Mouse (Mus musculus) left cerebral cortex, adult 18-20 months (tissue): ENCODE measurements around the gene Mvb12b. TPM values are rescaled to one million over a fixed set of nuclear protein-coding genes. Genes with fewer than 3 reads are reported as not detected.

Experiments used
- DNase-seq, 2 experiments: peaks; one replicate each; pipeline ENCODE4 v3.0.0; 2021 to 2022; ENCODE audit warnings: low spot score in 2 of 2, mixed read lengths in 1 of 2
- total RNA-seq, 2 experiments: library from RNA; stranded (reverse); gene quantifications; 2 replicates each; pipeline ENCODE4 v1.2.3; 2021

The Mvb12b gene
- total RNA-seq, 2 experiments from 2014 or later: 72.1 to 75.2 TPM

DNA sequence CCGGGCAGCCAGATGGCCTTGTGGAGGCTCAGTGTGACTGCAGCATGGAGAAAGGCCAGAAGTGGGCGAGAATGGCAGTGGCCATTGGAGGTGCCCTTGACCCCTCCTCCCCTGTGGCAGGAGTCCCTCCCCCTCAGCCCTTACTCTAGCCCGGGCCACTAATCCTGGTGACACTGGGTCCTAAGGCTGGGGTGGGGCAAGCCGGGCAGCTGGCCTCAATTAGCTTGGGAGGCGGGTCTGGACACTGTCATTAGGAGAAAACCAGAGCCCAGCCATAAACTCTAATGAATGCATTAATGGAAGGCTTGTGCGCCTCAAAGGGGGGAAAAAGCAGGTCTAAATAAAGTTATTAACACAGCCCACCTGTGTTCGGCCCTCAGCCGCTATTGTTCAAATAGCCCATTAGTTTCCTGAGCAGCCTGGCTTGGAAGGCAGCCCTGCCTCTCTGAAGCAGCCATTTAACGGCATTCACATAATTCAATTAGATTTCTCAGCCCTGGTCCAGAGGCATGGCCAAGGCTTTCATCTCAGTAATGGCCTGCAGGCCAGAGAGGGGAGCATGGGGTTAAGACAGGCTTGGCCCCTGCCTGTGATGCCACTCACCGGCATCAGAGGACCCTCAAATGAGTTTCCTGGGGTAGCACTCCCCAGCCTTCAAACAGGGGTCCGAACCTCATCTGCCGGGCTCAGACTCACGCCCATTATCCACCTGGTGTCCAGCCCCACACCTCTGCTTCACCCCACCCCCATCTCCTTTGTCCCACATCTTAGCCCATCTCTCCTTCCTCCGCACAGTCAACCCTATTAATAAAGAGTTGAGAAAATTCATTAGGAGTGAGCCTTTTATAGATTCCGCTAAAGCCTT lies 186.9 kb downstream of the Mvb12b start:
- no peak for DNase-seq

DNA sequence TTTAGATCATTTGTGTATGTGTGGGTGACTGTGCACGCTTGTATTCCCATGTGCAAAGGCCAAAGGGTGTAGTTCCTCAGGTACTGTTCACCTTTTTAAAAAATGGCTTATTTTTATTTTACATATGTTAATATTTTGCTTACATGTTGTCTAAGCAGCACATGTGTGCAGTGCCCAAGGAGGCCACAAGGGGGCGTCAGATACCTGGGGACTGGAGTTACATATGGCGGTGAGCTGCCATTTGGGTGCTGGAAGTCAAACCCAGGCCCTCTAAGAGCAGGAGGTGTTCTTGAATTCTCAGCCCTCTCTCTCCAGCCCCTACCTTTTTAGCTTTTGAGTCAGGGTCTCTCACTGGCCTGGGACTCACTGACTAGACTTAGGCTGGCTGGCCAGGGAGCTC lies 188.8 kb downstream of the Mvb12b start:
- no peak for DNase-seq

DNA sequence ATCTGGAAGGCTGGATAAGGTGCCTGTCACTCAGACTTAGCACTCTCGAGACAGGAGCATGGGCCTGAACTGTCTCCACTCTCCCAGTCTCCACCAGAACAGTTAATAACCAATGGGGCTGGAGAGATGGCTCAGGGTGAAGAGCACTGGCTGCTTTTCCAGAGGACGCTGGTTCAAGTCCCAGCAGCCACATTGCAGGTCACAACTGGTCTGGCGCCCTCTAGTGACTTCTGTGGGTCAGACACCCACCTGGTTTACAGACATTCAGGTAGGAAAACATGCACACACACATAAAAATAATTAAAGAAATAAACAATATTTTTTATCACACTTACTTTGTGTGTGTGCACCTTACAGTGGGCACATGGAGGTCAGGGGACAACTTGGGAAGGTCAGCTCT lies 191.3 kb downstream of the Mvb12b start:
- DNase-seq: no peak

DNA sequence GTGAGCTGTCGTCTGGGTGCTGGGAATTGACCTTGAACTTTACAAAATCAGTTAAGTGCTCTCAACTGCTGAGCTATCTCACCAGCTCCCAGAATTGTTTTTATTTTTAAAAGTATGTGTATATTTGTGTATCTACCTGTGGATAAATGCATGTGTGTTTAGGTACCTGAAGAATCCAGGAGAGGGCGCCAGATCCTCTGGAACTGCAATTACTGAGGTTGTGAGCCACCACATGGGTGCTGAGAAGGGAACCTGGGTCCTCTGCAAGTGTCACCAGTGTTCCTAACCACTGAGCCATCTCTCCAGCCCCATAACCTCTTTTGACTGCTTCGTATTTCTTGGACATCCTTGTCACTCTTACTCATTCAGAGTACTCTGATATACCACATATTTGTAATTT lies 193.8 kb downstream of the Mvb12b start:
- no peak for DNase-seq

DNA sequence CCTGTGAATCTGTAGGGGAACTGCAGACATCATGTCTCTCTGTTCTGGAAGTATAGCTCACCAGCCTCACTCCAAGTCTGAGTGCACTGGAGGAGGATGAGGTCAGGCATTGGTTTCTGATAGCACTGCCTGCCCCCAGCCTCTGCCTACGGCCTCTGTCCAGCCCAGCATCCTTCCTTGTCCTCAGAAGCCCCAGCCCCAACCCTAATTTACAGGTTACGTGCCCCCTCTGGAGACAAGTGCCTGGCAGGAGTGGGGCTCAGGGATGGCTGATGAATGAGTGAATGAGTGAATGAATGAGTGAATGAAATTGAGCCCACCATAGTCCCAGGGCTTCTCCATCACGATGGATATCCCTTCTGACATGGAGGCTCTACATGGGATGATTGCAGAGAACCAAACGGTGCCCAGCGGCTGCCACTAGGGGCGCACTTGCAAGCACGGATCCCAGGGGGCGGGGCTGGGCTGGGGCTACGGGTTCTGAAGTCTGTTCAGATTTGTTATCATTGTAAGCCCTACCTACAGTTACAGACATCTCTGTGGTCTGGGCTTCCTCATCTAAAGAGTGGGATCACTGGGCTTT lies 197.8 kb downstream of the Mvb12b start:
- peak in 1 of 2 experiments; percentile 17 for DNase-seq

DNA sequence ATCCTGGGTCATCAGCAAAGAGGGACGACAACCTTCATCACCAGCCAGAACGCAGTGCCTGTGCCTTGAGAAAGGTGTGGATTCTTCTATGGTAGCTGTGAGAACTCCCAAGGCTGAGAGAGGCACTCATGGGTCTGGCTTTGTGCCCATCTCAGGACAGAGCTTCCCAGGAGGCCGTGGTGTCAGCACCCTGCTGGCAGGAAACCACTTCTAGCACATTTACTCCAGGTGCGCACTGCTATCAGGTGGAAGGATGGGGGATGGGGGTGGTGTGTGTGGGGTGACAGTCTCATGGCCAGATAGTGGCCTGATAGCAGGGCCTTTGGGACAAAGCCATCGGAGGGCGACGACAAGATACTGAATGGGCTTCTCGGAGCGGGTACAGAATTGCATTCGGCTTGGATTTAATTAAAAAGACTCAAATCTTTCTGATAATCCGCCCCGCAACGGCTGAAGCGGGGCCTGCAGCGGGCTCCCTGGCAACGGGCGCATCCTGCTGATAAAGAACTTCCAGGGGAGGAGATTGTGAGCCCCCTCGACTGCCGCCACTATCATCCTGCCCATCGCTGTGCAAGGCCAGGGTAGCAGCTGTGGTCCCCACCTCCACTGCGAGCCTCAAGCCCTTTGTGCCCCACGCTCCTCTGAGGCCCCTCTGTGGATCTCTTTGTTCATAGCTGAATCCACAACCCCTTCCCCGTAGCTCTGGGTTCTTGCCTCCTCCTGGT lies 198.4 kb downstream of the Mvb12b start:
- DNase-seq: no peak

DNA sequence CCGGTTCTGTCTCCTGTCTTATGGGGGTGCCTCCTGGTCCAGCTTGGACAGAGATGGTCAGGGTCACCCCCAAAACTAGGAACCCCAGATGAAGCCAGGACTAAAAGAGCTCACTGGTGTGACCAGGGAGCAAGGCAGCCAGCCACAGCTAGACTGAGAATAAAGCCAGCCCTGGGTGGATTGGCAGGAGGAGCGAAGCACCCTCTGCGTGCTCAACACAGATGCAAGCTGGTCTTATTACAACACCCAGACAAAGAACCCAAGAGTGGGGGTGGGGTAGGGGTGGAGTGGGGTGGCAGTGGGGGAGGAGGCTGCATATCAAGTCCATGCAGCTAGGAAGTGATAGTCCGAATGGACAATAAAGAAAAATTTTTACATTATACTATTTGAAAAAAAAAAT lies 204.2 kb downstream of the Mvb12b start:
- no peak for DNase-seq

DNA sequence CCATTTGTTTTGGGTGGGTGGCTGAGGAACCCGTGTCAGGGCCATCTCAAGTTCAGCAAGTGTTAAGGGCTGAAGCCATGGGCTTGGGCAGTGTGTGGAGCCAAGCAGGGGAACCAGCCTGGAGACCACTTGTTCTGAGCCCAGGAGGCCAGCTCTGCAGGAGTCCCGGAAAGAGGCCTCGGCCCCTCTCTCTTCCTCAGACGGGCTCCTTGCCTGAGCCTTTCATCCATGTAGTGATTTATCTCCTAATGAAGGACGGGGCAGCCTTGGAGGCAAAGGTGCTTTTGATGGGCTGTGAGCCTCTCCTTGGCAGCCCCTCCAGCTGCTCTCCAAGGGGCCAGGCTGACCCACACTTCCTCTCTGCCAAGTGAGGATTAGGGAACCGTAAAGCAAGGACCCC lies 204.7 kb downstream of the Mvb12b start:
- no peak for DNase-seq

DNA sequence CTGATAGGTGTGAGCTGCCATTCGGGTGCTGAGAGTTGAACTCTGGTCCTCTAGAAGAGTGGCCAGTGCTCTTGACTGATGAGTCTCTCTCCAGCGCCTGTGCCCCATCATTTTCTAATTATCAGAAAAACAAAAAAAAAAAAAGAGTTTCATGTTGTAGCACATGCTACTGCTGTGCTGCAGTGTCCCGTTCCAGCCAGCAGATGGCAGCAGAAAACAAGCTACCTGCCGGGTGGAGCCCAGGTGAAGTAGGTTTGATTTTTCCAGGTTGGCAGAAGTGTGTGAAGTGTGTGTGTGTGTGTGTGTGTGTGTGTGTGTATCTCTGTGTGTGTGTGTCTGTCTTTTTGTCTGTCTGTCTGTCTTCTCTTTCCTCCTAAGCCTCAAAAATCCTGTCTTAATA lies 205.5 kb downstream of the Mvb12b start:
- DNase-seq: peak; percentile 58 to 70

Other genes with a start within 250 kb of the Mvb12b start
- gene Lmx1b, start 247.4 kb downstream of the Mvb12b start, total RNA-seq: under 1 TPM; 0.14 to 0.60 TPM